Mouse (Mus musculus): Measurements from ENCODE around the gene Stt3a.

The Stt3a gene

GRCm38 (mm10) chr9:36767203-36768143 lies at the start of gene Stt3a:
Gene Stt3a, minus strand, starts transcription at chr9:36767679.
- DNase-seq: peak; percentile 93

DNA sequence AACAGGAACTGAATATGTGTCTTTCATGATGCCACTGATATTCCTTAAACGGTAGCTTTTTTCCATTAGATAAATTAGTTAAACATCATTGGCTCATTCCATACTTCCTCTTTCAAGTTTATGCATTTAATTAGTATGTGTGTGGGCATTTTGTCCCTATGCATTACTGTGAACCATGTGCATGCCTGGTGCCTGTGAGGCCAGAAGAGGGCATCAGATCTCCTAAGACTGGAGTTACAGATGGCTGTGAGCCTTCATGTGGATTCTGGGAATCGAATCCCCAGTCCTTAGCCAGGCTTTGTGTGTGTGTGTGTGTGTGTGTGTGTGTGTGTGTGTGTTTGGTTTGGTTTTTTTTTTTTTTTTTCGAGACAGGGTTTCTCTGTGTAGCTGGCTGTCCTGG lies 47.0 kb upstream of the Stt3a start:
- DNase-seq: no peak

DNA sequence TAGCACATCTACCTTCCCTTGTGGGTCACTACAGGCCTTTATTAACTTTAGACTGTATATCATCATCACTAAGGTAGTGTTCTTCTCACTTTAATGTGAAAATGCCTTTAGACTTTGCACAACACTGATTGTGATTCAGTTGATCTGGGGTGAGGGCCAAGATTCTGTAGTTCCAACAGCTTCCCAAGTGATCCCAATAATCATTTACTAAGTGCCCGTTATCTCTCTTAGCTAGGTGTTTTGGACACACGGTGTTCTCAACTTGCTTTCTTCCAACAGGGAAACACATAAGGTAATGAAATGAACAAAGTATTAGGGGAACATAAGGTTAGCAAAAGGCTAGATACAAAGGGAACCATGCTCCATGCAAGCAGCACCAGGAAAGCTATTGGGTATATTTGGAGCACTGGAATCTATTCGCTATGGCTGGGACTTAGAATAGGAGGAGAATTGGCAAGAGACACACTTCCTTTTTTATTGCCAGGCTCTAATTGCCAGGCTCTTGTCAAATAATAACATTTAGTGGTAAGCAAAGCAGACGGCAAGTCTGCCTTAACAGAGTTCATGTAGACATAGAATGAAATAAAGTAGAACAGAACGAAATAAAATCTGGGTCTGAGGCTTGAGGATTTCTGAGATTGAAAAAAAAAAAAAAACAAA lies 40.8 kb upstream of the Stt3a start:
- DNase-seq: no peak

DNA sequence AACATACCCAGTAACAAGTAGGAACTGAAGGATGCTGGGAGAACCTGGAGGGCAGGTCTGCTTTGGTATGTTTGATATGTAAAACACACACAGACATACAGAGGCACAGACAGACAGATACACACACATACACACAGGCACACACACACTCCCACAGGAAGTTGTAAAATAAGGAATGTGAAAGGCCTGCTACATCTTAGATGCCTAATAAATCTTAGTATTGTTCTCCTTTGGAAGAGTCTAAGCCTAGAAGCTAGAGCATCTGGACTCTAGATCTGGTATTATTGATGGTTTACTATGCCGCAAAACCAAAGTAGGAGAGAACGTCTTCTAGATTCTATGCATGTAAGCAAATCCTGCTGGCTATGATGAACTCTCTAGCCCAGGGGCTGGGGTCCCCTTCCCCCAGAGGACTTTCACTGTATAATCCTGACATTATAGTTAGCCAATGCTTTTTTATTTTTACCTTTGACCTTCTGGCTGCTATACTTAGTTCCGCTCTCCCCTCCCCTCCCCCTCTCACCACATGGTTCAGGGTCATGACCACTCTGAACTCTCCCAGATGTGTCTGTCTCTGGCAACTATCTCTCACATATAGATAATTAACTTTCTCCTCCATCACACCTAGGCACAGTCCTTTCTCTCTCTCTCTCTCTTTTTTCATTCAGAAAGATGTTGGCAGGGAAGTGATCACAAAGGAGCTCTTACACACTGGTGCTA lies 37.9 kb upstream of the Stt3a start:
- DNase-seq: no peak

GRCm38 (mm10) chr9:36803926-36804325 lies 36.4 kb upstream of the Stt3a start:
- DNase-seq: no peak

GRCm38 (mm10) chr9:36803386-36803785 lies 35.9 kb upstream of the Stt3a start:
- no peak for DNase-seq

- no peak for DNase-seq
These were observed 35.5 kb upstream of the Stt3a start for GRCm38 (mm10) chr9:36802951-36803350.

- no peak for DNase-seq
These were observed 34.5 kb upstream of the Stt3a start for GRCm38 (mm10) chr9:36801961-36802360.

DNA sequence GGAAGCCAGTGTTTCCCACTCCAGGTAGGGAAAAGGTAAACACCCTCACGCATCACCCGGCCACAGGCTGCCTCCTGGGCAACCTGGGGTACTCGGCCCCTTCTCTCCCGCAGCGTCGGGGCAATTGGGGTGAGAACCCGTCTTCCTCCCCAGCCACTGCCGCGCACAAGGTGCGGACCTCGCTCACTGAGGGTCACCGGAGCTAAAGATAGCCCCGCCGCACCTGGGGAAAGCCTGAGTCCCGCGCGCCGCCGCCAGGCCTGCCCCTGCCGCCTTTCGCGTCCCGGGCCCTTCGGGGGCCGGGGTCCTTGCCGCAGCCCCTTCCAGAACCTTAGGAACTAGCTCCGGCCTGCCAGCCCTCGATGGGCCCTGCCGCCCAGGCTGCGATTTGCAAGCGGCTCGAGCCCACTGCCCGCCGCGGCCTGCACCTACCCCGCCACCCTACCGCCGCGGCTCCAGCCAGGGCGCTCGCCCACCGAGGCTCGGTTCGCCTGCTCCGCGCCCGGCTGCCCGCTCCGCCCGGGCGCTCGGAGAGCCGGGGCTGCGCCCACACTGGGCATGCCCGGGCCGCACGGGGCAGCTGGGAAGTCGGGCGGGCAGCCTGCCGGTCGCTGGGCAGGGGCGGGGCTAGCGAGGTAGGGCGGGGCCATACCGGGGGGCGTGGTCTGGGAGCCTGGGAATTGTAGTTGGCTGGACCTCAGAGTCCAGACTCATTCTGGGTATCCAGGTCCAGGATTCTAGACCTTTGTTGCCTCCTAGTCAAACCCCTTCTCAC lies 29.5 kb upstream of the Stt3a start, which contains the start of gene Ei24:
Ei24 (minus strand) TSS at position 613 of the 775 bp plus-strand sequence.
- DNase-seq: peak; percentile 85

GRCm38 (mm10) chr9:36796224-36796623 lies 28.7 kb upstream of the Stt3a start:
- DNase-seq: no peak

GRCm38 (mm10) chr9:36795556-36795955 lies 28.1 kb upstream of the Stt3a start:
- DNase-seq: no peak

- no peak for DNase-seq
These were observed 27.0 kb upstream of the Stt3a start for GRCm38 (mm10) chr9:36794487-36794886.

DNA sequence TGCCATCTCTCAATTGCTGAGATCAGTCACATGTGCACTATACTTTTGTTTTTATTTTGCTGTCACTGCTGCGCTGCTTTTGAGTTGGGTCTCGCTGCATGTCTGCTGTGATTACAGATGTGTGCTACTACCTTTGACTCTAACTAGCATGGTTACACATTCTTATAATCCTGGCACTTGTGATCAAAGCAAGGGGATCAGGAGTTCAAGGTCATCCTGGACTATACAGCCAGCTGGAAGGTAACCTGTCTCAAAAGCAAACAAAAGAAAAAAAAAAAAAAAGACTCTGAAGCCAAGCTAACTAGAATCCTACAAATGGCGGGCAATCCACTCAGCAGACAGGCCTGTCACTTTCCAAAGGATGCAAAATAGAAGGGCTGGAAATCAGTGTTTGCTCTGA lies 24.7 kb upstream of the Stt3a start:
- DNase-seq: no peak

- no peak for DNase-seq
These were observed 16.4 kb upstream of the Stt3a start for GRCm38 (mm10) chr9:36783921-36784320.

DNA sequence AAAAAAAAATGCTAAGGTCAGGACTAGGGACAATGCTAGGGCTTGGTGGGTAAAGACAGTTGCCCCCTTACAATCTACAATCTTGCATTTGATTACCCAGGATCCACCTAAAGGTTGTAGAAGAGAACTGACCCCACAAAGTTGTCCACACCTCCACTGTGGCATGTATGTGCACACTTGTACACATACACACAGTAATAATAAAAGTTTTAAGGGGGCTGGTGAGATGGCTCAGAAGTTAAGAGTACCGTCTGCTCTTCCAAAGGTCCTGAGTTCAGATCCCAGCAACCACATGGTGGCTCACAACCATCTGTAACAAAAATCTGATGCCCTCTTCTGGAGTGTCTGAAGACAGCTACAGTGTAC lies 1.6 kb upstream of the Stt3a start:
- DNase-seq: no peak

- peak; percentile 62 for DNase-seq
These were observed 923 bp upstream of the Stt3a start for GRCm38 (mm10) chr9:36768156-36769047.

DNA sequence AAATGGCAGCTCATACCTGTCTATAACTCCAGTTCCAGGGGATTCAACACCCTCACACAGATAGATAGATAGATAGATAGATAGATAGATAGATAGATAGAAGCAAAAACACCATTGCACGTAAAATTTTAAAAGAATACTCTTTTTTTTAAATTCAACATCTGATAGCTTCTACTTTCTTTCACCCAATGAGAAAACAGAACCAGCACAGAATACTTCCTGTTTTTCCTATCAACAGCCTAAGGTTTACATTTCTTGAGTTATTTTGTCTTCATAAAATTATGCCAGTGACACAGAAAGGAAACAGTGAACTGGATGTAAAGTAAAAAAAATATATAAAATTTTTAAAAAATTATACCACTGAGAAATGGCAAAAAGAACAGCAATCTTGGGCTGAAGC lies 3.1 kb downstream of the Stt3a start:
- DNase-seq: no peak

DNA sequence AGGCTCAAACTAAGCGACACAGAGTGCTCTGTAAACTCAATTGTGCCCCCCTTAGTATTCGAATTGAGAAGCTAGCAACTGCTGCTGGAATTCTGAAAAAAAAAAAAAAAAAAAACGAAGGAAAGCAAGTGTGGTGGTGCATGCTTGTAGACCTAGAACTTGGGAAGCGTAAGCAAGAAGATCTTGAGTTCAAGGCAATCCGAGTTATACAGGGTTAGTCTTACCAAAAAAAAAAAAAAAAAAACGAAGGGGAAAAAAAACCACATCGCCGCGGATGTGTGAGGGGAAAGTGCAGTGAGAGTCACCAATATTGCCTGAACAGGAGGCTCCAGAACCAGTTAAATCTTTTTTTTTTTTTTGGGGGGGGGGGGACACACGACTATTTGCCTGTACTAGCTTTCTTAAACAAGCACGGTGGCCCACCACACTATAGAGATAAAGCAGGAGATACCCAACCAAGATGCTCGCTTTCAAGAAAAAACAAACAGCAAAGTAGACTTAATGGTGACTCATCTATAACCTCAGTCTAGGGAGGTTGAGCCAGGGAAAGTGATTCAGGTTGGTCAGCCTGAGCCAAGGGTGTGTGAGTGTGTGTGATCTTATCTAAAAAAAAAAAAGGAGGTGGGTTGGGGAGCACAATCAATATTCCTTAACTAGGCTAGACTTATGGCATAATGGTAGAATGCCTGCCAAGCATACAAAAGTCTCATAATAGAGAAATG lies 40.3 kb downstream of the Stt3a start, which contains the start of gene Chek1:
Chek1 (minus strand) TSS at position 32 of the 722 bp plus-strand sequence.
- DNase-seq: no peak

- DNase-seq: peak; percentile 91
These were observed 41.1 kb downstream of the Stt3a start for GRCm38 (mm10) chr9:36726131-36727033.

- no peak for DNase-seq
These were observed 50.9 kb downstream of the Stt3a start for GRCm38 (mm10) chr9:36716624-36717023.

All from thymus, postnatal 4 days (tissue).